Mouse (Mus musculus): ENCODE data around the gene Hsp90ab1.

DNA sequence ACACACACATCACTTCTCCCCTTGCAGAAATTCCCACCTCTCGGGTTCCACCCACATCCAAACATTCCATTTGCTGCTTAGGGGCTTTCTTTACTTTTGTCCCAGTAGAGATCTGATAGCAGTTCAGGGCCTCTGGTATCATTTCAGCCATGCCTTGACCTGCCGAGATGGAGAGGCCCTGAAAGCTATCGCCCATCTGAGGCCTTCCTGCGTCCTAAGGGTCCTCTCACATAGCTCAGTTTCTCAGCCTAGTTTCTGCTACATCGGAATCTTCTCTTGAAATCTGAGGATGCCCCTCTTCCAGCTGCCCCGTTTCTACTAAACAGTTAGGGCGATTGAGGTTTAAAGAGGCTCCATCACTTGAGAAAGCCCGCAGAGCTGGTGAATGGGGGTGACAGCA lies 21.1 kb upstream of the Hsp90ab1 start:
- no peak for TF ChIP-seq POLR2A (IDR thresholded peaks at IDR 0.05; ENCODE audit: borderline replicate concordance, extremely low read depth, insufficient read depth, insufficient read length, poor library complexity, severe bottlenecking)
- no peak for TF ChIP-seq CTCF (IDR thresholded peaks at IDR 0.05; ENCODE audit: borderline replicate concordance, extremely low read depth, insufficient read depth, insufficient read length)

Data from brain, embryonic 14.5 days (tissue).